Mouse (Mus musculus) T-helper 17 cell (primary cell): ENCODE results near the gene Zdhhc16.

Experiments
- in situ Hi-C, 2 experiments: fragments of 300-600 bp; cut with MboI, MseI; formaldehyde crosslinking; loops; 1 replicate in 1 of 2; 2 replicates in 1 of 2; pipeline ENCODE4 v1.15.1; 2025; ENCODE audit warnings: high pct_unique_total_duplicates in 2 of 2

Zdhhc16 gene

GRCm38 (mm10) chr19:41982791-41983150, 49.5 kb downstream of the Zdhhc16 start:
- in situ Hi-C loops = loop anchor here in 1 of 2 experiments (5.0 to 10.0 kb wide), 2 partner anchors 35 to 582 kb away; no protein-coding TSS in a partner anchor

GRCm38 (mm10) chr19:41985994-41986393, 52.7 kb downstream of the Zdhhc16 start:
- in situ Hi-C loops = loop anchor here (5.0 to 10.0 kb wide), 2 partner anchors 41 to 579 kb away; no protein-coding TSS in a partner anchor

GRCm38 (mm10) chr19:41987206-41987605, 53.9 kb downstream of the Zdhhc16 start:
- in situ Hi-C loops = loop anchor here (5.0 to 10.0 kb wide), 2 partner anchors 40 to 578 kb away; no protein-coding TSS in a partner anchor

GRCm38 (mm10) chr19:41989810-41990209, 56.5 kb downstream of the Zdhhc16 start:
- in situ Hi-C loops = loop anchor here (5.0 to 10.0 kb wide), 2 partner anchors 37 to 575 kb away; no protein-coding TSS in a partner anchor

GRCm38 (mm10) chr19:41991926-41992477, 58.7 kb downstream of the Zdhhc16 start:
- in situ Hi-C loops = no loop called here

GRCm38 (mm10) chr19:41992971-41993370, 59.7 kb downstream of the Zdhhc16 start:
- in situ Hi-C loops = no loop called here

- in situ Hi-C loops = no loop called here
Measured at GRCm38 (mm10) chr19:41993484-41993883, 60.2 kb downstream of the Zdhhc16 start.
